Mouse (Mus musculus) gastrocnemius, adult 18-20 months (tissue): Measurements from ENCODE around the gene Fbrs. TPM values are rescaled to one million over a fixed set of nuclear protein-coding genes. Genes with fewer than 3 reads are reported as not detected.

Experiments
- DNase-seq: peaks from one replicate; pipeline ENCODE4 v3.0.0; 2021; ENCODE audit warnings: low spot score
- microRNA-seq: library from miRNA; unstranded; fragments of <30 nt; microRNA quantifications from one replicate; pipeline ENCODE4 v1.2.0, GENCODE M21; 2021
- total RNA-seq, 2 experiments: library from RNA; stranded (reverse); gene quantifications; 2 replicates each; pipeline ENCODE4 v1.2.3; 2021

The Fbrs gene
- total RNA-seq, 2 experiments from 2014 or later: 25.2 to 26.6 TPM

DNA sequence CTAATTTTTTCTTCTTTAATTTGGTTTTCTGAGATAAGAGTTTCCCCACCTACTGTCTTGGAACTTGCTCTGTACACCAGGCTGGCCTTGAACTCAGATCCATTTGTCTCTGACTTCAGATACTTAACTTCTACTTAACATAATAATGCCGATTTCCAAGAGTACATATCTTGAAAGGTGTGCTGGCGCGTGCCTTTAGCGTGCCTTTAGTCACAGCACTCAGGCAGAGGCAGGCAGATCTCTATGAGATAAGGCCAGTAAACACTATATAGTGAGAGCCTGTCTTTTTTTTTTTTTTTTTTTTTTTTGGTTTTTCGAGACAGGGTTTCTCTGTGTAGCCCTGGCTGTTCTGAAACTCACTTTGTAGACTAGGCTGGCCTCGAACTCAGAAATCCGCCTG lies 37.3 kb downstream of the Fbrs start:
- no peak for DNase-seq

DNA sequence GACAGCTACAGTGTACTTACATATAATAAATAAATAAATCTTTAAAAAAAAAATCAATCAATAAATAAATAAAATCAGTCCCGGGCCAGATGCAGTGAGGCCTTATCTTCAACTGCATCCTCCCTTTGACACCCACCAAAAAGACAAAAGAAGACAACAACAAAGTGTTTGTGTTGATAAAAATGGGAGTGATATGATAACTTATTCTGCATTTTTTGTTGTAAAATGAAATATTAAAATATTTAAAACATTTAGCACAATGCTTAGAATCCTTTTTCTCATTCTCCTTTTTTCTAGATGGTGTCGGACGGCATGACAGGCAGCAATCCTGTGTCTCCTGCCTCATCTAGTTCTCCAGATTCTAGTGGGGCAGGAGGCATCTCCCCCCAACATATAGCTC lies 40.3 kb downstream of the Fbrs start, which contains the start of gene Gm42715:
Gene Gm42715, plus strand, starts transcription at position 301 of the 400 bp plus-strand sequence.
- no peak for DNase-seq

Small RNAs within 50 kb of the gene (microRNA-seq; reads per million reads assigned to microRNA genes)
- gene Gm47278 (not detected), gene Mir7060 (not detected)

Other genes starting within 250 kb of the Fbrs start
- gene Zfp553, start 246.1 kb upstream of the Fbrs start, total RNA-seq: 1 to 10 TPM; 4.2 to 4.6 TPM
- 1 to 10 TPM; 1.0 to 1.3 TPM for gene Sept1, start 246.1 kb upstream of the Fbrs start, total RNA-seq
- gene Zfp771, start 234.9 kb upstream of the Fbrs start, total RNA-seq: 10 to 100 TPM; 19.7 to 21.1 TPM
- 10 to 100 TPM; 32.6 TPM for gene Dctpp1, start 218.5 kb upstream of the Fbrs start, total RNA-seq
- gene Sephs2, start 205.1 kb upstream of the Fbrs start, total RNA-seq: 10 to 100 TPM; 34.7 to 34.9 TPM
- under 1 TPM; 0.21 to 0.33 TPM for gene Itgal, start 182.9 kb upstream of the Fbrs start, total RNA-seq
- 10 to 100 TPM; 36.4 to 41.6 TPM for gene Zfp768, start 133.6 kb upstream of the Fbrs start, total RNA-seq
- 1 to 10 TPM; 2.4 to 2.6 TPM for gene Zfp747, start 103.1 kb upstream of the Fbrs start, total RNA-seq
- gene 9130019O22Rik, start 92.0 kb upstream of the Fbrs start, total RNA-seq: 1 to 10 TPM; 1.8 to 2.2 TPM
- 1 to 10 TPM; 1.7 to 1.8 TPM for gene E430018J23Rik, start 85.6 kb upstream of the Fbrs start, total RNA-seq
- 1 to 10 TPM; 1.6 to 1.9 TPM for gene Zfp764, start 72.4 kb upstream of the Fbrs start, total RNA-seq
- gene Zfp688, start 57.1 kb upstream of the Fbrs start, total RNA-seq: 1 to 10 TPM; 1.4 to 2.1 TPM
- under 1 TPM; 0.76 to 0.82 TPM for gene Zfp689, start 30.0 kb upstream of the Fbrs start, total RNA-seq
- gene Prr14, start 19.6 kb upstream of the Fbrs start, total RNA-seq: 10 to 100 TPM; 16.5 to 19.4 TPM
- gene Srcap, start 32.8 kb downstream of the Fbrs start, total RNA-seq: 10 to 100 TPM; 46.5 to 46.6 TPM
- 1 to 10 TPM; 2.8 to 3.8 TPM for gene Gm42715, start 40.4 kb downstream of the Fbrs start, total RNA-seq
- gene Tmem265, start 82.2 kb downstream of the Fbrs start, total RNA-seq: not detected
- 10 to 100 TPM in 1 of 2 experiments, 1 to 10 TPM in 1; 9.0 to 10.4 TPM for gene Phkg2, start 94.1 kb downstream of the Fbrs start, total RNA-seq
- gene Ccdc189, start 109.4 kb downstream of the Fbrs start, total RNA-seq: 1 to 10 TPM; 2.9 to 3.3 TPM
- gene Rnf40, start 109.6 kb downstream of the Fbrs start, total RNA-seq: 10 to 100 TPM; 30.5 to 33.4 TPM
- 1 to 10 TPM; 7.4 to 9.5 TPM for gene Zfp629, start 136.6 kb downstream of the Fbrs start, total RNA-seq
- gene Bcl7c, start 229.7 kb downstream of the Fbrs start, total RNA-seq: 10 to 100 TPM; 26.2 to 37.9 TPM
- 10 to 100 TPM; 17.3 to 17.5 TPM for gene Ctf1, start 233.5 kb downstream of the Fbrs start, total RNA-seq